Mouse (Mus musculus) cerebellum, adult 9-11 months (tissue): Measurements from ENCODE around the gene Fas.

Experiments used
- DNase-seq: peaks from one replicate; pipeline ENCODE4 v3.0.0; 2022

The Fas gene

DNA sequence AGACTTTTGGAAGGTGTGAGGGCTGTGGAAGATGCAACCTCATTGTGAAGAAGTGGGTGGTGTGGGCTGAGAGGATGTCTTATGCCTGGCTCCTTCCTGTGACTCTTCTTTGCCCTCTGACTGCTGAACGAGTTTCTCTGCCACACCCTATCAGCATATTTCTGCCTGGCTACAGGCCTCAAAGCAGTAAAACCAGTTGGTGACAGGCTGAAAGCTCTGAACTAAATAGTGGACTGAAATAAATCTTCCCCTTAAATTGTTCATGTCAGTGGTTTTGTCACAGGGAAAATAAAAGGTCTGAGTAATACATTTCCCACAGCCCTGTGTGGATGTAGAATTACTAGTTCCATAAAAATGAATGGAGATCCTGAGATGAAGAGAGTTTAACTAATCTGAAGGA lies 79.1 kb downstream of the Fas start:
- no peak for DNase-seq

DNA sequence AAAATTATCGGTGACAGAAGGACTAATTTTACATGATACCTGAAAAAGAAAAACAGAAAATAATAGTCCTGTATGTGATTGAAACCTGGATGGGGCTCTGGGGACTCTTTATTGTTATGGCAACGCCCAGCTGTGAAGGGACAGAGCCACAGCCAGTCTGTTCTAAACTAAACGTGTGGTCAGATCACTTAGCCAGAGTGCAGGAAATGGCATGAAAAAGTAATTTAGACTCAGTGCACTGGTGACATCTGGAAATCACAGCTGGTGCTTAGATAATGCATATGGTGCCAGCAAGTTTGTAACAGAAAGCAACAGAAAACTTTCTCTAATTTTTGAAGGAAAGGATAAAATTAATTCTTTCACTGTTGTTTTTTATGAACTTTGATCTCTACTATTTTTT lies 79.9 kb downstream of the Fas start:
- no peak for DNase-seq
